Mouse (Mus musculus): ENCODE data around the gene Tacc2.

Gene Tacc2

GRCm38 (mm10) chr7:130606958-130607357 is 29.7 kb downstream of the Tacc2 start:
- no peak for DNase-seq (ENCODE audit: low spot score in 2 of 2)

DNA sequence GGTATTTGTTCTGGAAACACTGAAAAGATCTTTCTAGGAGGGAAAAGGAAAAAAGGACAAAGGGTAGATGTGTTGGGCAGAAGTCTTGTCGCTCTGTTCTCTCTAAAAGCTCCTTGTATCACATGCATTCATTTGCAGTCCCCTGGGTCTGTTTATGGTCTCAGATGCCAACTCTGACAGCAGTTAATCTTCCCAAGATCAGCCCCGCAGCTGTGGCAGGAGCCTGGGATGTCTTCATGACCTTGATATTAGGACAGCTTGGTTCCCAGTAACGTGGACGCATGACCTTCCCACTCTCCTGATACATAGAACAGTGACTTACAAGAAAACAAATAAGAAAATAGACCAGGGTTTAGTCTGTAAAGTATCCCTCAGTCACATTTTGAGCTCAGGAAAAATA is 36.7 kb downstream of the Tacc2 start:
- no peak for DNase-seq (ENCODE audit: low spot score in 2 of 2)

DNA sequence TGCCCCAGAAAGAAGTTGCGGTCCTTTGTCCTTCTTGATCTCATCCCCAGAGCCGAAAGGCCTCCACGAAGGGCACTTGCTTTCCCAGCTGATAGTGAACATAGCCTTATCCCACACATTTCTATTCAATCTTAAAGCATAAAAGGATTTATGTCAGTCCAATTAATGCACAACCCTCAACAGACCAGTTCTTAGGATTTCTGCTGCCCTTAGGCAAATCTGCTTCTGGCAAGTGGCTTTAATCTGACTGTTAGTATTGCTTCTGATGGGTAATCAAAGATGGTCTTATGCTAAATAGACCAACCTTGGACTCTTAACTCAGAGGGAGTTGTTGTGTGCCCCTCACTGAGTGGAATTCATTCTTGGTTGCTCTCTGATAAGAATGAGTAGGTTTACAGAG is 40.4 kb downstream of the Tacc2 start:
- DNase-seq (ENCODE audit: low spot score in 2 of 2): no peak

DNA sequence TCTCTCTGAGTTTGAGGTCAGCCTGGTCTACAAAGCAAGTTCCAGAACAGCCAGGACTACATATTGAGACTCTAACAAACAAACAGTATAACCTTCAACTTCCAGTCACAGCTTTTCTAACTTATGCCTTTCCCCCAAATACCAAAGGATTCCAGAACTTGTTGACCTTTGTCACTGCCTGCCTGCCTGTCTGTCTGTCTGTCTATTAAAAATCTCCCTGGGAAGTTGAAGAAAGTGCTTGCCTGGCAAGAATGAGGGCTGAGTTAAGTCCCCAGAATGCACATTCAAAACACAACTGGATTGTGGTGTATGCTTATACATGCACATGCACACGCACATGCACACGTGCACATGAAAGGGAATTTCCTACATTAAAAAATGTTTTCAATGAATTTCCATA is 43.8 kb downstream of the Tacc2 start:
- DNase-seq (ENCODE audit: low spot score in 2 of 2): no peak

DNA sequence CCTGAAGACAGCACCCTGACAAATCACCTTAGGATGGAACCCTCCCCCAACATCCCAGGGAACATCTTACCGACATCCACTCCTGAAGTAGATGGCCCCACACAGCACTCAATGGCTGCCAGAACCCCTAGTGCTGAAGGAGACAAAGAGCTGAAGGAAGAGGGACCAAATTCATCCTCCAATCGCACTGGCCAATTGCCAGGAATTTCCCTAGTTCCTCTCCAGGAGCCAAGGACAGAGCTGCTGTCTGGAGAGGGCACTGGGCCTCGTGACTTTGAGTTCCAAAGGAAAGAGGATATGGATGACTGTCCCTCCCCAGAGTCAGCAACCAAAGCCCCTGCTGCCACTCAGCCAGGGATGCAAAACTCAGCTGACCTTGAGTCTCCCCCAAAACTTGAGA is 44.7 kb downstream of the Tacc2 start:
- no peak for DNase-seq (ENCODE audit: low spot score in 2 of 2)

- DNase-seq (ENCODE audit: low spot score in 2 of 2): no peak
Measured at GRCm38 (mm10) chr7:130622359-130622758, 45.1 kb downstream of the Tacc2 start.

DNA sequence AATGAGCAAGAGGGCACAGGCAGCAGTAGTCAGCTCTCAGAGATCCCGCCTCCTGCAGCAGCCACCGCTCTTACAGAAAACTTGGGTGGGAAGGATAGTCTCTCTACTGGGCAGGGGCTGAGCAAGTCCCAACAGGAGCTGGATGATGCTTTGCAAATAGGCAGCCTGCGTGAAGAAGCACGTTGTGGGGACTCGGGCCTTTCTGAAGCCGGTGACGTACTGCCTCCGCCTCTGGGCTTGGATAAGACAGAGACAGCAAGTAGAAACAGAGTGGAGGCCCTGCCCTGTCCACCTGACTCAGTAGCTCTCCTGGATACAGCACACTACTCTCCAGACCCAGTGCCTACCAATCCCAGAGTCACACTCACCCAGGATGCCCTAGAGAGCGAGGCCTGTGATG is 47.1 kb downstream of the Tacc2 start:
- peak in 1 of 2 experiments; percentile 45 for DNase-seq (ENCODE audit: low spot score in 2 of 2)

GRCm38 (mm10) chr7:130625361-130625760 is 48.1 kb downstream of the Tacc2 start:
- DNase-seq (ENCODE audit: low spot score in 2 of 2): no peak

DNA sequence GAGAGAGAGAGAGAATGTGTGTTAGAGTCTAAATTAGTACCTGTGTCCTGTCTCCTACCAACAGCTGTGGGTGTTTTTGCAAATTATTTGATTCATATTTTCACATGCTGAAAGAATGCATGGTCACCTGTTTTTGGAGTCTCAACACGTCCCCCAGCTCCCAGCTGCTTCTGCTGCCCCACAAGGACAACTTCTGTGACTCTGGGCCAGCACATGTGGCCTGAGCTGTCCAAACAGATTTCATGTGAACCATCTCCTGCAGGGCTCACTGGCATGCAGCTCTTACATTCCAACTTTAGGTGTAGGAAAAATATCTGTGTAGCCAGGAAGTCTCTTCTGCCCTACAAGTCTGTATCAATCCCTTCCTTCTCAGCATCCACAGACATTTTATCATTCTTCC is 51.4 kb downstream of the Tacc2 start:
- no peak for DNase-seq (ENCODE audit: low spot score in 2 of 2)

DNA sequence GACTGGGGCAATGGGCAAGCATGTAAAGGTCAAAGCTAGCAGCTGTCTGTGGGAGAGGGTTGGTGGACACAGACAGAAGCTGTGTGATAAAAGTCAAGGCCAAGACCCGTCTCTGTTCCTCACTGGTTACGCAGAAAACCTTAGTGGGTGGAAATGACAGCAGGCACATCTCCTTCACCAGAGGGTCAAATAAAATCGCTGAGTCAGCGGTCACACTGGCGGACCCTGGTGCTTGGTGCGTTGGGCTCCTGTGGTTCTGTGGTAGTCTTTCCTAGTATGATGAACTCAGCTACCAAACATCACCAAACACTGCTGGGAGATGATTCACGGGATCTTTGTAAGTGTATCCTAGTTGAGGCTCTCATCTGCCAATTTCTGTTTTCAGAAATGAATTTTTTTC is 52.8 kb downstream of the Tacc2 start:
- no peak for DNase-seq (ENCODE audit: low spot score in 2 of 2)

- no peak for DNase-seq (ENCODE audit: low spot score in 2 of 2)
Measured at GRCm38 (mm10) chr7:130630956-130631355, 53.7 kb downstream of the Tacc2 start.

DNA sequence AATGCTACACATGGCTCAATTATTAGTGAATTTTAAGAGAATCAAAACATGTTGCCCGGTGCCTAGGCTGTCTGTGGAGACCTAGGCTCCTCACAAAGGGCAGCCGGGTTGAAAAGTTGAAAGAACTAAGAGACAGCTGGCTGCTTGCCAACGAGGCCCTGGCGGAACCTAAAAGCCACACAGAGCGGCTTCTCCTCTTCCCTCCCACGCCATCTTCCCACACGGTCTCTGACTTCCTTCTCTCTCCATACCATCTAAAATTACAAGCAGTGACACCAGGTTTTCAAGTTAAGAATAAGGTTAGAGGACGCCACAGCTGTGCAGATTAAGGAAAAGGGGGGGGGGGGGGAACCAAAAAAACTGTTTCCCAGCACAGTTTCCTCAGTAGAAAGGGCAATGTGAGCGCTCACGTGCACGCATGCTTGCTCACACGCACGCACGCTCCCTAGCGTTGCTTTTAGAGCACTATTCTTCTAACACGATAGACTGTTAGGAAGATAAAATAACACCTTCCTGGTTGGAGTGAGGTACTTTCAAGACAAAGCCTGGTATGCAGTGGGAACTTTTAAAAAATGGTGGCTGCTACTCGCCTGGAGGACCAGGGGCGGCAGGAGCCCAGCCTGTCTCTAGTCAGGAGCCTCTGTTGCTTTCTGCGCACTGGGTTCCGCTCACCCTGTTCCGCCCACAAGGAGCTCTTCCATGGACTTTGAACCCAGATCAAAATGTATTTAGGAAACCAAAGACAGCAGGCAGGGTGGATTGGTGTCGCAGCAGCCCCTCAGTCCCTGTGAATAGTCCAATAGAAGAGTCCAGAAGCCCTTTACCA is 54.5 kb downstream of the Tacc2 start:
- DNase-seq (ENCODE audit: low spot score in 2 of 2): no peak

GRCm38 (mm10) chr7:130632379-130632732 is 55.1 kb downstream of the Tacc2 start:
- DNase-seq (ENCODE audit: low spot score in 2 of 2): no peak

DNA sequence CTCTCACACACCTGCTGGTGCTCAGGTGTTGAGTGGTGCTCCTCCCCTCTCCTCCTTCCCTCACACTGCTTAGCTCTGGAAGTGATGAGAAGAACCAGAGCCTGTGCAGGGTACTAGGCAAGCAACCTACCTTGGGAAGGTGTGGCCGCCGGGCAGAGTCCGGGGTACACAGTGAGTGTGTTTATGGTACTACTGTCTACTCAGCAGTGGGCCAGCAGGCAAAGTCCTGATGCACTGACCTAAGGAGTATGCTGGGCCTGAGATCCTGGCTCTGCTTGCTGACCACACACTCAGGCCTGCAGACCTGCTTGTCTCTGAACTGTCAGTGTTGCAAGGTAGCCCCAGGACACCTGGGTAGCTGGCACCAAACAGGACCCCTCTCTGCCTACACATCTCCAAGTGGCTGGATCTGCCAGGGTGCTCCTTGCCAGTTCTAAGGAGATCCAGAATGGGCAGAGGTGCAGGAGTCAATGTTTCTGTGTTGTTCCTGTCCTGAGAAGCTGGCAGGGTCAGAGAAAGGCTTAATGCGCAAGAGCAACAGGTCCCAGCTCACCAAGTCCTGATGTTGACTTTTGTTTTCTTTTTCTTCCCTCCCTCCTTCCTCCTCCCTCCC is 57.1 kb downstream of the Tacc2 start:
- DNase-seq (ENCODE audit: low spot score in 2 of 2): no peak

- no peak for DNase-seq (ENCODE audit: low spot score in 2 of 2)
Measured at GRCm38 (mm10) chr7:130635212-130635611, 58.0 kb downstream of the Tacc2 start.

DNA sequence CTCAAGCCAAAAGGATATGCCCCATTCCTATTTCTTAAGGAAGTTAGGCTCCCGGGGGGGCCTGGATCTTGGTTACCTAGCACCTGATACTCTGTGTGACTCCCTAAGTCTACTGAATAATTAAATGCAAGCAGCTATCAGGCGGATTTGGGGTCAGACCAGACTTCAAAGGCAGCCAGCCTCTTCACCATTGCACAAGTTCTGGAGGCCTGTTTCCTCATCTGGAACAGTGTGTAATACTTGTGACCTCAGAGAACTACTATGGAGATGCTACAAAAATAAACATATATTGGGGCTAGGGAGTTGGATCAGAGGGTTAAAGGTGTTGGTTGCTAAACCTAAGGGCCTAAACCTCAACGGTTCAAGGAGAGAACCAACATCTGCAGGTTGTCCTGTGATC is 59.0 kb downstream of the Tacc2 start:
- no peak for DNase-seq (ENCODE audit: low spot score in 2 of 2)

- DNase-seq (ENCODE audit: low spot score in 2 of 2): no peak
Measured at GRCm38 (mm10) chr7:130636902-130637301, 59.7 kb downstream of the Tacc2 start.

DNA sequence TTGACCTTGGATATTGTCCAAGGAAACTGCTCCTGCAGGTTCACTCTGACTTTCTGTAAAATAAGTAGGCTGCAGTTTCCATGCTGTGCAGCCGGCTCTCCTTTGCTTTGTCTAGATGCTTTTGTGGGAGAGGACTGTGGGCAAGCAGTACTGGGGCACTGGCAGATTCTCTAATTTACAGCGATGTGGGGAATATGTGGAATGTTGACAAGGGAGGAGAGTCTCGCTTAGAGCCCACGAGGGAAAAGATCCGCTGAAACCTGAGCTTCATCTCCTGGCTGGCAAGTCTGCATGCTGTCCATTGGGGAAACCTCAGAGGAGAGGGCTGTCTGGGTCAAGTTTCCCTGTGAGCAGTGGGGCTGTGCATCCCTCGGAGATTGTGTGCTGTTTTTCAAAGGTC is 60.6 kb downstream of the Tacc2 start:
- no peak for DNase-seq (ENCODE audit: low spot score in 2 of 2)

DNA sequence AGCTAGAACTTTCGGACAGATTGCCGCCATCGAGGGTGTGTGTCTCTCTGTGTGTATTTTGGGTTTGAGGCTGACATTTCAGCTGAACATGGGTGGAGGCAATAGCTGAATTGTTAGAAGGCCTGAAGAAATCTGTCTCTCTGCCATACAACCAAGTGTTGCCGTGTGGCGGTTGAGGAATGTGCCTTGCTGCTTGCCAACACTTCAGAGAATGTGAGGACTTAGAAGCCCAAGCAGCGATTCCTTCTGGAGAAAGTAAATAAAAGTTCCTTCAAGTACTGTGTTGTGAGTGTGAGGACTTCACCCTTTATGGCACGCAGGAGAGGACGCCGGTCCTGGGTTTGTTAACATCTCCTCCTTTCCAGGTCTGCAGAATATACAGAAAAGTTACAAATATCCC is 63.4 kb downstream of the Tacc2 start:
- no peak for DNase-seq (ENCODE audit: low spot score in 2 of 2)

- DNase-seq (ENCODE audit: low spot score in 2 of 2): no peak
Measured at GRCm38 (mm10) chr7:130645332-130645993, 68.2 kb downstream of the Tacc2 start.

DNA sequence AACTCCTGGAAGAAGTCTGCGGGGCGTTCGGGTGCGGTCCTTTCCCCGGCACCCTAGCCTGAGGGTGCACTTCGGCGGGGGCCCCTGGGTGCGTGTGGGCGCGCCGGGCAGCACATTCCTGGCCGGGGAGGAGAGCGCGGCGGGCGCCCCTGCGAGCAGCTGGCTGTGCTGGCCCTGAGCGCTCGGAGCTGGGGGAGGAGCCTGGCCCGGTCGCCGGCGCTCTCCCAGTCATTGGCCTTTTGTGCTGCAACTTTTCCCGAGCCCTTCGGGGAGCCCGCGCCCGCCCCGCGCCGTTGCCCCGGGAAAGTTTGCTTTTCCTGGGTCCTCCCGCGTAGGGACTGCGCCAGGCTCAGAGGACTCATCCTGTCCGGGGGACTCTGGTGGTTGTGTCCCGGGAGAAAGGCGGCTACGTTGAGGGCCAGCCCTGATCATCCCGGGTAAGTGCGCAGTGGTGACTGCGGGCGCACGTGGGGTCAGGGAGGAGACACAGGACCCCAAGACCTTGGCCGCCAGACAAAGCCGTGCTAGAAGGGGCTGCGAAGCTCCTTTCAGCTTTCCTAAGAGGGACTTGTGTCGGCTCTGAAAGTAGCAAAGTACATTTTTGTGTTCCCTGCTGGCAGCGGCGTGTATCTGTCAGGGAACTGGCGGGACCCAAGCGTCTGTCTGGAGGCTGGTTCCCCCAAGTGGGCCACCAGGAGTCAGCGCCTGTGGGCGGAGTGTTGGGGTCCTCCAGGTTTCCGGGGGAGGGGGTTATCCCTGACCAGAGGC is 68.9 kb downstream of the Tacc2 start:
- DNase-seq (ENCODE audit: low spot score in 2 of 2): peak; percentile 80 to 84

- DNase-seq (ENCODE audit: low spot score in 2 of 2): peak; percentile 53 to 77
Measured at GRCm38 (mm10) chr7:130646762-130647139, 69.5 kb downstream of the Tacc2 start.
